Mouse (Mus musculus) kidney, postnatal 10 days (tissue): ENCODE data around the gene Olfr982.

Source experiments
- DNase-seq: peaks from one replicate; pipeline ENCODE4 v3.0.0; 2021; ENCODE audit warnings: mixed read lengths

Gene Olfr982

GRCm38 (mm10) chr9:40073529-40073928, at the start of gene Olfr982:
Olfr982 (plus strand) TSS chr9:40073829.
- DNase-seq, result no peak

DNA sequence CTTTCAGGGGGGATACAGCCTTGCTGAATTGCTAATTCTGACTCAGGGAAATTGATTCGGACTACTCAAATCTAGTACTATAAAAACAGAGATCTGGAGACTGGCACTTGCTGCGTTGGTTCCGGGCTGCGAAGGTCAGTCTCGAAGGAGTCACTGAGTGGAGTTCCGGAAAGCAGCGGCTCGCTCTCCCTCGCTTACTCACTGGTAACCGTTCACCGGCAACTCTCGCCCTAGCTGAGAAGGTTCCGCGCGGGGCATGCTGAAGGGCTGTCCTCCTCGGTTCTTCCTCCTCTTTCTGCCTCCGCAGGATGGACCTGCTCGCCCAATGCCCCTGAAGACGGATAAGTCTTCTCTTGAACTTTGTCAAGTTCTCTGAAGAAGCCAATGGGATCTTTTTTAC, 23.5 kb upstream of the Olfr982 start:
- no peak for DNase-seq

- DNase-seq, result no peak
Measured at GRCm38 (mm10) chr9:40093495-40093894, 19.9 kb downstream of the Olfr982 start, which contains the start of gene Olfr983. Olfr983 (minus strand) TSS chr9:40093595.

- no peak for DNase-seq
Measured at GRCm38 (mm10) chr9:40094769-40095168, 21.1 kb downstream of the Olfr982 start.

DNA sequence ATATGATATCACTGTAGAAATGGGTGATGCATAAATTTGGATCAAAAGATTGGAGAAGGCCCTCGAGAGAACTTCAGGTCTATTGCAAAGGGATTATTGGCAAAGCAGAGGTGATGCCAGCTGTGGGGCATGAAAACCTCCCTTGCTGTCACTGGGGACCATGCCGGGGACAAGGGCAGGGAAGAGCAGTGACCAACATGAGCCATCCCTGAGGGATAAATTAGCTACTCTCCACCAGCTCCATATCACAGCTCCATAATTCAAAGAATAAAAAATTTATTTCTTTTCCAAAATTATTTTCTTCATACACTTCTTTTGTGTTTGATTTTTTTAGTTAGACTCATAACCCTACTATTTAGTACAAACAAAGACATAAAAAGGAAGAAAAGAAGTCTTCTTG, 40.5 kb downstream of the Olfr982 start, which contains the start of gene Olfr984:
Gene Olfr984 (minus strand): TSS at position 101 of the 400 bp plus-strand sequence.
- no peak for DNase-seq

- DNase-seq, result peak; percentile 76
Measured at GRCm38 (mm10) chr9:40116645-40117286, 43.1 kb downstream of the Olfr982 start.

DNA sequence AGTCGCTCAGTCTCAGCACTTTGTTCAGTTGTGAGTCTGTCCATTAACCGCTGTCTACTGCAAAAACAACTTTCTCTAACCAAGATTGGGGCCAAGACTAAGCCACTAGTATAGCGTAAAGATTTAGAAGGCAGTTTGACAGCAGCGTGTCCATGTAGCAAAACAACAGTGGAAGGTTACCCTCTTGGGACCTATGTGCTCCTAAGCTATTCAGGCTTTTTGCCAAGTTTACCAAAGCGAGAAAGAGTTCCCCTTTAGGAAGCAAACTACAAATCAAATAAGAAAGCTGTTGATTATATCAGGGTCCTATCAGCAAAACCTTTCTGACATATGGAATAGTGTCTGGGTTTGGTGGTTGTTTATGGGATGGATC, 43.6 kb downstream of the Olfr982 start:
- DNase-seq, result no peak
